Mouse (Mus musculus): Measurements from ENCODE around the gene Reps2.

Reps2 gene

GRCm38 (mm10) chrX:162590145-162590790 lies 53.2 kb downstream of the Reps2 start:
- no peak for DNase-seq (ENCODE audit: low read depth, low spot score)

GRCm38 (mm10) chrX:162589173-162589805 lies 54.2 kb downstream of the Reps2 start:
- no peak for DNase-seq (ENCODE audit: low read depth, low spot score)

- no peak for DNase-seq (ENCODE audit: low read depth, low spot score)
Measured at GRCm38 (mm10) chrX:162584349-162584748, 59.1 kb downstream of the Reps2 start.

- DNase-seq (ENCODE audit: low read depth, low spot score), result no peak
Measured at GRCm38 (mm10) chrX:162580521-162580920, 62.9 kb downstream of the Reps2 start.

- DNase-seq (ENCODE audit: low read depth, low spot score), result no peak
Measured at GRCm38 (mm10) chrX:162568439-162568838, 75.0 kb downstream of the Reps2 start.

- no peak for DNase-seq (ENCODE audit: low read depth, low spot score)
Measured at GRCm38 (mm10) chrX:162565501-162565900, 77.9 kb downstream of the Reps2 start.

- no peak for DNase-seq (ENCODE audit: low read depth, low spot score)
Measured at GRCm38 (mm10) chrX:162556459-162556841, 87.0 kb downstream of the Reps2 start.

- DNase-seq (ENCODE audit: low read depth, low spot score), result no peak
Measured at GRCm38 (mm10) chrX:162555729-162556458, 87.6 kb downstream of the Reps2 start.

GRCm38 (mm10) chrX:162554513-162554912 lies 88.9 kb downstream of the Reps2 start:
- no peak for DNase-seq (ENCODE audit: low read depth, low spot score)

- no peak for DNase-seq (ENCODE audit: low read depth, low spot score)
Measured at GRCm38 (mm10) chrX:162552383-162552782, 91.1 kb downstream of the Reps2 start.

- DNase-seq (ENCODE audit: low read depth, low spot score), result no peak
Measured at GRCm38 (mm10) chrX:162545037-162545436, 98.4 kb downstream of the Reps2 start.

GRCm38 (mm10) chrX:162542576-162543227 lies 100.7 kb downstream of the Reps2 start:
- DNase-seq (ENCODE audit: low read depth, low spot score), result no peak

GRCm38 (mm10) chrX:162541961-162542360 lies 101.5 kb downstream of the Reps2 start:
- no peak for DNase-seq (ENCODE audit: low read depth, low spot score)

GRCm38 (mm10) chrX:162531016-162531415 lies 112.4 kb downstream of the Reps2 start:
- DNase-seq (ENCODE audit: low read depth, low spot score), result no peak

GRCm38 (mm10) chrX:162527240-162527639 lies 116.2 kb downstream of the Reps2 start:
- no peak for DNase-seq (ENCODE audit: low read depth, low spot score)

GRCm38 (mm10) chrX:162521831-162522514 lies 121.5 kb downstream of the Reps2 start:
- DNase-seq (ENCODE audit: low read depth, low spot score), result no peak

GRCm38 (mm10) chrX:162521197-162521596 lies 122.3 kb downstream of the Reps2 start:
- DNase-seq (ENCODE audit: low read depth, low spot score), result no peak

GRCm38 (mm10) chrX:162520374-162520773 lies 123.1 kb downstream of the Reps2 start:
- no peak for DNase-seq (ENCODE audit: low read depth, low spot score)

GRCm38 (mm10) chrX:162510426-162510980 lies 132.9 kb downstream of the Reps2 start:
- no peak for DNase-seq (ENCODE audit: low read depth, low spot score)

- DNase-seq (ENCODE audit: low read depth, low spot score), result no peak
Measured at GRCm38 (mm10) chrX:162505186-162505585, 138.3 kb downstream of the Reps2 start.

- DNase-seq (ENCODE audit: low read depth, low spot score), result no peak
Measured at GRCm38 (mm10) chrX:162503436-162503835, 140.0 kb downstream of the Reps2 start.

Data from CD4-positive helper T cell, adult 2 months (primary cell).